Mouse (Mus musculus): ENCODE measurements around the gene Shisa5.

- TF ChIP-seq CTCF (IDR thresholded peaks at IDR 0.05; ENCODE audit: low read depth, low read length) (no peak), EP300 (IDR thresholded peaks at IDR 0.05; ENCODE audit: insufficient read depth, low read depth, low read length) (no peak), POLR2A (IDR thresholded peaks at IDR 0.05; ENCODE audit: insufficient read depth, low read length) (peak; percentile 70)
Observed at GRCm38 (mm10) chr9:109038086-109038895, at the start of gene Shisa5.

All from ES-Bruce4 (cell line).